Mouse (Mus musculus): ENCODE results near the gene Ccser1.

Gene Ccser1

GRCm38 (mm10) chr6:61432167-61432566 is 252.0 kb downstream of the Ccser1 start:
- no peak for DNase-seq (ENCODE audit: low spot score)

- no peak for DNase-seq (ENCODE audit: low spot score)
Observed at GRCm38 (mm10) chr6:61432703-61433102, 252.6 kb downstream of the Ccser1 start.

GRCm38 (mm10) chr6:61438165-61438564 is 258.0 kb downstream of the Ccser1 start:
- DNase-seq (ENCODE audit: low spot score) = no peak

GRCm38 (mm10) chr6:61471371-61472152 is 291.4 kb downstream of the Ccser1 start:
- DNase-seq (ENCODE audit: low spot score) = no peak

- DNase-seq (ENCODE audit: low spot score) = no peak
Observed at GRCm38 (mm10) chr6:61485336-61485735, 305.2 kb downstream of the Ccser1 start.

- no peak for DNase-seq (ENCODE audit: low spot score)
Observed at GRCm38 (mm10) chr6:61491979-61492821, 312.1 kb downstream of the Ccser1 start.

GRCm38 (mm10) chr6:61493386-61493785 is 313.3 kb downstream of the Ccser1 start:
- no peak for DNase-seq (ENCODE audit: low spot score)

- no peak for DNase-seq (ENCODE audit: low spot score)
Observed at GRCm38 (mm10) chr6:61515310-61515709, 335.2 kb downstream of the Ccser1 start.

- DNase-seq (ENCODE audit: low spot score) = no peak
Observed at GRCm38 (mm10) chr6:61521587-61521986, 341.5 kb downstream of the Ccser1 start.

- DNase-seq (ENCODE audit: low spot score) = no peak
Observed at GRCm38 (mm10) chr6:61522108-61522507, 342.0 kb downstream of the Ccser1 start.

GRCm38 (mm10) chr6:61523748-61524493 is 343.8 kb downstream of the Ccser1 start:
- no peak for DNase-seq (ENCODE audit: low spot score)

- no peak for DNase-seq (ENCODE audit: low spot score)
Observed at GRCm38 (mm10) chr6:61540732-61541131, 360.6 kb downstream of the Ccser1 start.

- no peak for DNase-seq (ENCODE audit: low spot score)
Observed at GRCm38 (mm10) chr6:61543459-61544044, 363.4 kb downstream of the Ccser1 start.

GRCm38 (mm10) chr6:61567551-61567950 is 387.4 kb downstream of the Ccser1 start:
- no peak for DNase-seq (ENCODE audit: low spot score)

- DNase-seq (ENCODE audit: low spot score) = no peak
Observed at GRCm38 (mm10) chr6:61567967-61568366, 387.8 kb downstream of the Ccser1 start.

GRCm38 (mm10) chr6:61581696-61582095 is 401.6 kb downstream of the Ccser1 start:
- DNase-seq (ENCODE audit: low spot score) = no peak

- DNase-seq (ENCODE audit: low spot score) = no peak
Observed at GRCm38 (mm10) chr6:61588999-61589398, 408.9 kb downstream of the Ccser1 start.

GRCm38 (mm10) chr6:61601911-61602310 is 421.8 kb downstream of the Ccser1 start:
- DNase-seq (ENCODE audit: low spot score) = no peak

- DNase-seq (ENCODE audit: low spot score) = no peak
Observed at GRCm38 (mm10) chr6:61614920-61615319, 434.8 kb downstream of the Ccser1 start.

- DNase-seq (ENCODE audit: low spot score) = no peak
Observed at GRCm38 (mm10) chr6:61621707-61622106, 441.6 kb downstream of the Ccser1 start.

GRCm38 (mm10) chr6:61661414-61661813 is 481.3 kb downstream of the Ccser1 start:
- no peak for DNase-seq (ENCODE audit: low spot score)

GRCm38 (mm10) chr6:61664572-61664971 is 484.4 kb downstream of the Ccser1 start:
- no peak for DNase-seq (ENCODE audit: low spot score)

Data from urinary bladder, postnatal 10 days (tissue).